Mouse (Mus musculus): ENCODE results near the gene Rprd1b. TPM values are rescaled to one million over a fixed set of nuclear protein-coding genes. Genes with fewer than 3 reads are reported as not detected.

Rprd1b gene
- polyA plus RNA-seq, 1 experiment from 2014 or later, result 30.0 TPM

DNA sequence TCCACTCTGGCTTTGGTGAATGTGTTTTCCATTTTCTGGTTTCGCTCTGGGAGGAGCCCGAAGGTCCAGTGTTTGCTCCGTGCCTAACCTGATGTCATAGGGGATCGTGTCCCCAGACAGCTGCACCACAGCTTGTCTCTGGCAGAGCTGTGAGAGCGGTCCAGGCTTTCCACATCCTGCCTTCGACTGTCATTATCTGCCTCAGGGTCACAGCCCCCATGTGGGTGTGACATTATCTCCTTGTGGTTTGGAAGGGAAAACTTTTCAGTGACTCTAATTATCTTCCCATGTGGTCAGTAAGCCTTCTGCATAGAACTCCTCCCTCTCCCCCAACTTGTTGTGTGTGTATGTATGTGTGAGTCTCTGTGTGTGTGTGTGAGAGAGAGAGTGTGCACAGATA, 77.3 kb downstream of the Rprd1b start:
- Histone ChIP-seq H3K4me3 (replicated peaks) (no peak overlapping the region), H3K9me3 (replicated peaks) (no peaks in the 10 kb centered on the region), H3K27ac (no peak overlapping the region), H3K36me3 (no peaks in the 10 kb centered on the region), H3K27me3 (peaks cover 14% of the 10 kb centered on the region), H3K4me2 (no peak overlapping the region), H3K9ac (no peak overlapping the region), H3K4me1 (replicated peaks) (peaks cover 33% of the 10 kb centered on the region)
- ATAC-seq (ENCODE audit: low read depth) (0 out of 2 replicates have a peak, but pooled peaks have one; percentile 34), DNase-seq (no peak)
- 47% methylated on average over 6 of the region's 6 CpGs for WGBS (ENCODE audit: insufficient replicate concordance)

DNA sequence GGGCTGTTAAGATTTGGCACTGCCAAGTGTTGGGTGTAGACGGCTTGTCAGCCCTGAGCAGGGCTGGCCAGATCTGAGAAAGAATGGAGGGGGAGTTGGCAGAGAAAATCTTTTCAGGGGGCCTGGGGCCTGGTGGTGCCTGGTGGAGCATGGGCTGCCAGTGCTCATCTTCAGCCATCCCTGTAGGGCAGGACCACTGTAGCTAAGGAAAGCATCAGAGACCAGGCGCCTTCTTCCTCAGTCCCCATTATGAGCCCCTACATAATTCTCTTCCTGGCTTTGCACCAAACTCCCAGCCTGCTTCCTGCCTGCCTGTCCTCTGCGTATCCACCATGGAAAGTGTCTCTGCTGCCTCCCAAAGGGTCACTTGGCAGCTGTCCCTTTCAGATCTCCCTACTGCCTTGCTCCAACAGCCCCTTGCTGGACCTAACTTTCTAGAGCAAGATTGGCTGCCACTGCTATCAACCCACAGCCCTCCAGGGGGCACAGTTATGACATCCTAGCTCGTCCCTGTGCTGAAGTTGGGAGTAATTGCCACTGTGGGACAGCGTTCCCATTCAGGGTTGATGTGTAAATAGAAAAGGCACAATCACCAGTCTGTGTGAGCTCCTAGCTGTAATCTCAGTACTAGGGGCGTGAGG, 78.8 kb downstream of the Rprd1b start:
- Histone ChIP-seq H3K4me2 (no peak overlapping the region), H3K27me3 (peaks cover 10% of the 10 kb centered on the region; the same call in 1 of the 2 replicates), H3K4me3 (replicated peaks) (no peak overlapping the region), H3K27ac (no peak overlapping the region), H3K9ac (no peak overlapping the region), H3K9me3 (replicated peaks) (no peaks in the 10 kb centered on the region), H3K4me1 (replicated peaks) (peaks cover 37% of the 10 kb centered on the region), H3K36me3 (no peaks in the 10 kb centered on the region)
- WGBS (ENCODE audit: insufficient replicate concordance), result 33% methylated on average over 6 of the region's 6 CpGs
- DNase-seq, result peak; percentile 44
- peak; percentile 66 for ATAC-seq (ENCODE audit: low read depth)

DNA sequence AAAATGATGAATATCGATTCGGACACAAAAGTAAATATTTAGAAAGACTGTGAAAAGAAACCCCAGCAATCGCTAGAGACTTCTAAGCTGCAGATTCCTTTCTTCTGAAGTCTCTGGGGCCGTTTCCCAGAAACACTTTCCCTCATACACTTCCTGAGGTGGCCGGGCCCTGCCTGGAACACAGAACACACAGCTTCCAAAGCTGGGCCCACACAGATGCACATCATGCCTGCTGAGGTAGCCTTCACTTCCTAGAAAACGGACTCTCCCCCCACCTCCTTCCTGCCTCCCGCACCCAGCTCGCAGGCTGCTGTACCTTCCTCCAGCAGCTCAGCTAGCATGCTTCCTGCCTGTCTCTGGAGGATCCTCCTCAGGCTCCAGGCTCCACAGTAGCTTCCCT, 81.2 kb downstream of the Rprd1b start:
- Histone ChIP-seq H3K27ac (peak overlapping the region; percentile 19; the same call in 1 of the 2 replicates), H3K9me3 (replicated peaks) (no peaks in the 10 kb centered on the region), H3K36me3 (no peaks in the 10 kb centered on the region), H3K9ac (peak overlapping the region; percentile 37; the same call in 1 of the 2 replicates), H3K27me3 (no peaks in the 10 kb centered on the region), H3K4me3 (replicated peaks) (no peak overlapping the region), H3K4me2 (no peak overlapping the region), H3K4me1 (replicated peaks) (peaks cover 60% of the 10 kb centered on the region)
- ATAC-seq (ENCODE audit: low read depth) (no peak), DNase-seq (no peak)
- WGBS (ENCODE audit: insufficient replicate concordance), result 33% methylated on average over 8 of the region's 8 CpGs

DNA sequence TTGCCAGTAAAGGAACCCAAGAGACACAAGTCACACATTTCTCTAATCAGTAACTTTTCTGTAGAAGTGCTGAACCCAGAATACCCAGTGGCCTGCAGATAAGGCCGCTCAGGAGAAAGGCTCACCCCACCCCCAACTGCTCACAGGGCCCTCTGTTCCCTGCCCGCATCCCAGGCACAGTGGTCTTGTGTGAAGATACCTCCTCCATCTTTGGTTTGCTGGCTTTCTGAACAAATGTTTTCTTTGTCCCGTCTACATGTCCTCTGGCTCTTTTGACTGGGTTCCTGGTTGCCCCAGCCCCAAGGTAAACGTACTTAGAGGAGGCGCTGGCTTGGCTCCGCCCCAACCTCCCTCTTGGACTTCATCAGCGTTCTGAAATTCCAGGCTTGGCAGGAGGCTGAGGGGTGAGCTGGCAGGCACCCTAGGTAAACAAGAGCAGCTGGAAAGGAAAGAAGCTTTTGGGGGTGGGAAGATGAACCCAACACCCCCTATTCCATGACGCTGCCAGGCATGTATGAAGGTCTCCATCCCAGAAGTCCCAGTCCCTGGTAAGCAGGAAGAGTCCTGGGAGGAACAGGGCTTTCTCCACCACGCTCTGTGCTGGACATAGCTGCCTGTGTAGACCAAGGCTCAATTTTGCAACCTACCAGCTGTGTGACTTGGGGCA, 85.4 kb downstream of the Rprd1b start:
- ATAC-seq (ENCODE audit: low read depth) (peak; percentile 88), DNase-seq (peak; percentile 69)
- Histone ChIP-seq H3K9ac (peak overlapping the region; percentile 50), H3K4me2 (peak overlapping the region; percentile 57), H3K4me3 (replicated peaks) (peak overlapping the region; percentile 22), H3K27ac (peak overlapping the region; percentile 90), H3K27me3 (no peaks in the 10 kb centered on the region), H3K9me3 (replicated peaks) (no peaks in the 10 kb centered on the region), H3K4me1 (replicated peaks) (peaks cover 75% of the 10 kb centered on the region), H3K36me3 (peaks cover 32% of the 10 kb centered on the region)
- 31% methylated on average over 9 of the region's 9 CpGs for WGBS (ENCODE audit: insufficient replicate concordance)

DNA sequence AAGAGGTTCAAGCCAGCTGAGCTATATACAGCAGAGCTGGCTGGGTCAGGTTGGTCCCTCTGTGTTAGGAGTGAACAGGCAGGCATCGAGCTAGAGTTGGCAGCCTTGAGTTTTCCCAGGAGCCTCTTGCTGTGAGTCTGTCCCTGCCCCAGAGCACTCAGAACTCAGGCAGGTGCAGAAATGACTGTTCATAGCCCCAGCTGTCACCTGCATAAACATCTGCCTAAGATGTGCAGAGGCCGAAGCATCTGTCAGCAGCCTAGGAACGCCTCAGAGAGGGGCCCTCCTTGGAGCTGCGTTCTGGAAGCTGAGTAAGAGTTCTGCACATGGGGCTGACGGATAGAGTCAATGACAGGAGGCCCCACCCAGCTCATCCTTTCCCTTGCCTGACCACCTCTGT, 86.6 kb downstream of the Rprd1b start:
- H3K27ac ChIP-seq, result peak overlapping the region; percentile 75
- no peak for DNase-seq
- H3K36me3 ChIP-seq, result peaks cover 44% of the 10 kb centered on the region
- no peak overlapping the region for H3K4me3 ChIP-seq (replicated peaks)
- WGBS (ENCODE audit: insufficient replicate concordance), result 61% methylated on average over 5 of the region's 5 CpGs
- no peaks in the 10 kb centered on the region for H3K9me3 ChIP-seq (replicated peaks)
- H3K4me1 ChIP-seq (replicated peaks), result peaks cover 78% of the 10 kb centered on the region
- ATAC-seq (ENCODE audit: low read depth), result no peak
- no peak overlapping the region for H3K4me2 ChIP-seq
- no peak overlapping the region for H3K9ac ChIP-seq
- H3K27me3 ChIP-seq, result no peaks in the 10 kb centered on the region

DNA sequence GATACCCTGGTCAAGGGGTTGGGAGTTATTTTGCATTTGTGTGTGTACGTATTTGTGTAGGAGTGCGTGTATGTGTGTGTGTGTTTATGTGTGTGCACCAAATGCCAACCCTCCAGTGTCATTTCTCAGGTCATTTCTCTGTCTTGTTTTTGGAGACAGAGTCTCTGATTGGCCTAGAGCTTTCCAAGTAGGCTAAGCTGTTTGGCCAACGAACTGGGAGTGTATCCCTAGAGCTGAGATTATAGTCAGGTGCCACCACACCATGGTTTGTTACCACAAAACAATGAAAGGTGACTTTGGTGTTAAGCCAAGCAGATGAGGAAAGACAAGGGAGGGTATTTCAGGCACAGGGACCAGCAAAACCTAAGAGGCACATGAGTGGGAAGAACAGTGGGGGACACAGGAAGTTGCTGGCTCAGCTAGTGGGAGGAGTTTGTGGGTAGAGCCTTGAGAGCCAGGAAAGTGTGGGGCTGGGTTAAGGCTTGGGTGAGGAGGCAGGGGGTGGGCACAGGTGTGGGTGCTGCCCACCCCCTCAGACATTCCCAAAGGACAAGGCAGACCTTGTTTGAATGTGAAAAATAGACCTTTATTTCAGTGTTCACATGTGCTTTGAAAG, 87.6 kb downstream of the Rprd1b start:
- no peak for DNase-seq
- Histone ChIP-seq H3K9ac (no peak overlapping the region; the same call in 1 of the 2 replicates), H3K4me2 (no peak overlapping the region), H3K4me1 (replicated peaks) (peaks cover 85% of the 10 kb centered on the region), H3K9me3 (replicated peaks) (no peaks in the 10 kb centered on the region), H3K4me3 (replicated peaks) (no peak overlapping the region), H3K36me3 (peaks cover 54% of the 10 kb centered on the region), H3K27ac (peak overlapping the region; percentile 55), H3K27me3 (no peaks in the 10 kb centered on the region)
- 83% methylated on average over 3 of the region's 3 CpGs for WGBS (ENCODE audit: insufficient replicate concordance)
- no peak for ATAC-seq (ENCODE audit: low read depth)

DNA sequence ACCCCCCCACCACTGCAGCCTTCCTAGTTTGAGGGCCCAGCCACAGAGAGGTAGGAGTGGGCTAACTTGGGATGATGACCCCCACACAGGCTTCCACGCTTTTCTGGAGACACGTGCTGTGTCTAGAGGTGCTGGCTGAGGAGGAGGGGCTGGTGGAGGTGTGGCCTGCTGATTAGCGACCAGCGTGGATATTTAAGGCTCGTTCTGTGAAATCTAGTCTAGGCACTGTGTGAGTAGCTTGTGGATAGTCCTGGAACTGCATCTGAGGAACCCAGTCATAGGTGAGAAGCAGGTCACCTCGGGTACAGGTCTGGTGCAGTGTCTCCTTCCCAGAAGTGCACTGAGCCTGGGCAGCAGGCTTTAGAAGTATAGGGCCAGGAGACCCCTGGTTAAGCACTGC, 88.4 kb downstream of the Rprd1b start:
- H3K4me2 ChIP-seq, result no peak overlapping the region
- H3K4me1 ChIP-seq (replicated peaks), result peaks cover 90% of the 10 kb centered on the region
- H3K27me3 ChIP-seq, result no peaks in the 10 kb centered on the region
- H3K27ac ChIP-seq, result peak overlapping the region; percentile 55
- no peak for ATAC-seq (ENCODE audit: low read depth)
- no peak overlapping the region for H3K9ac ChIP-seq
- H3K9me3 ChIP-seq (replicated peaks), result no peaks in the 10 kb centered on the region
- DNase-seq, result no peak
- 13% methylated on average over 6 of the region's 6 CpGs for WGBS (ENCODE audit: insufficient replicate concordance)
- H3K4me3 ChIP-seq (replicated peaks), result no peak overlapping the region
- peaks cover 61% of the 10 kb centered on the region for H3K36me3 ChIP-seq

DNA sequence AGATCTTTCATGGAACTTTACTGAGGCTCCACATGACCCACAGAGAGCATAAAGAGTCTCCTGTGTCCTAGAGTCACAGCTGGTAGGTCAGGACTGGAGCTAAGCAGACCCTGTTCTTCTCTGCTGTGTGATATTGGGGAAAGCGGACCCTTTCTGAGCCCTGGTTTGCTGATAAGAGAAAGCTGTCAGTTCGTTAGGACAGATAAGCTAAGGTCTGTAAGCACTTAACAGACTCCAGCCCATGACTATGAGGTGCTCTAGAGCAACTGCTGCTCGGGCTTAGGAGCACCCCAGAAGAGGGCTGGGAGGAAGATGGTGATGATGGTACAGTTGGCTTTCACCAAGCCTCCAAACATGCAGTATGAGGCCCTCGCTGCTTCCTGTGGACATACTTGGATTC, 90.8 kb downstream of the Rprd1b start:
- no peak overlapping the region for H3K4me3 ChIP-seq (replicated peaks)
- peak overlapping the region; percentile 32; the same call in 1 of the 2 replicates for H3K27ac ChIP-seq

DNA sequence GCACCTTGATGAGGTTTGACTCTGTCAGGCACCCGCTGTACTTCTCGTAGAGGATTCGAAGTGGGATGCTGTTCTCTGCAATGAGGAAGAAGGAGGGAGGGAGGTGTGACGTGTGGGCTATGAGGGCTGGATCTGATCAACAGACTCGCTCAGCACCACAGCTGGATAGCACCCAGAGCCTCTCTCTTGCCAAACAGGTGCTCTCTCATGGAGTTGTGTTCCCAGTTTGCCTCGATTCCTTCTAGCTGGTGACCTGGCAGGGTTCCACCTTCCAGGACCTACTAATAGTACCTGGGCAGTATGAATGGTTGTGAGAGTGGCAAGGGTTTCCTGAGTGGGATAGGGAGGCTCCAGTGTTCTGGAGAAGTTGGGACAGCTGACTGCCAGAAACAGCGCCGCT, 91.9 kb downstream of the Rprd1b start:
- no peaks in the 10 kb centered on the region for H3K9me3 ChIP-seq (replicated peaks)
- H3K4me2 ChIP-seq, result no peak overlapping the region
- WGBS (ENCODE audit: insufficient replicate concordance), result 85% methylated on average over 8 of the region's 8 CpGs
- H3K4me1 ChIP-seq (replicated peaks), result peaks cover 70% of the 10 kb centered on the region
- H3K27me3 ChIP-seq, result no peaks in the 10 kb centered on the region
- H3K27ac ChIP-seq, result no peak overlapping the region
- peaks cover 97% of the 10 kb centered on the region for H3K36me3 ChIP-seq
- no peak overlapping the region for H3K9ac ChIP-seq
- H3K4me3 ChIP-seq (replicated peaks), result no peak overlapping the region
- DNase-seq (no peak), ATAC-seq (ENCODE audit: low read depth) (no peak)

More for the DNA sequence above, 90.8 kb downstream of the Rprd1b start:
- ATAC-seq (ENCODE audit: low read depth) (peak; percentile 57), DNase-seq (no peak)
- peaks cover 79% of the 10 kb centered on the region for H3K4me1 ChIP-seq (replicated peaks)
- peaks cover 86% of the 10 kb centered on the region for H3K36me3 ChIP-seq
- H3K4me2 ChIP-seq, result no peak overlapping the region
- no peaks in the 10 kb centered on the region for H3K27me3 ChIP-seq
- 28% methylated on average over 4 of the region's 4 CpGs for WGBS (ENCODE audit: insufficient replicate concordance)
- 0 out of 2 replicates have a peak overlapping the region, but pooled peaks have one; percentile 11 for H3K9ac ChIP-seq
- H3K9me3 ChIP-seq (replicated peaks), result no peaks in the 10 kb centered on the region

DNA sequence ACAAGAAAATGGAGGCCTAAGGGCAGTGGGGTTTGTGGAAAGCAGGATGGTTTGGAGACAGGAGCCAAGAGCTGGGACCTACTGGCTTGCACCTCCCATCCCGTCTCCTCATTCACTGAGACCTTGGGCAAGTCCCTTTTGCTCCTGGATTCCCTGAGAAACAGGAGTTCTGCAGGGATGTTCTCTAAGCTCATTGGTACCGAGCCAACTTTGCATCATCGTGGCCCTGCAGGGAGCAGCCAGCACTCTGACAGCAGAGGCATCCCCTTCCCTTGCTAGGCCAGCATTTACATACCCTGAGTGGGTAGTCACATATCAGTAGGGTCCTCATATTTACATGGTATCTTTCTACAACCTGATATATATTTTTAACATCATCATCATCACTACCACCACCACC, 92.6 kb downstream of the Rprd1b start:
- H3K9me3 ChIP-seq (replicated peaks), result no peaks in the 10 kb centered on the region
- H3K4me2 ChIP-seq, result no peak overlapping the region
- WGBS (ENCODE audit: insufficient replicate concordance), result 93% methylated on average over 3 of the region's 3 CpGs
- peaks cover 100% of the 10 kb centered on the region for H3K36me3 ChIP-seq
- DNase-seq, result no peak
- no peaks in the 10 kb centered on the region for H3K27me3 ChIP-seq
- no peak overlapping the region for H3K9ac ChIP-seq
- H3K4me1 ChIP-seq (replicated peaks), result peaks cover 65% of the 10 kb centered on the region
- H3K4me3 ChIP-seq (replicated peaks), result no peak overlapping the region
- H3K27ac ChIP-seq, result no peak overlapping the region
- no peak for ATAC-seq (ENCODE audit: low read depth)

DNA sequence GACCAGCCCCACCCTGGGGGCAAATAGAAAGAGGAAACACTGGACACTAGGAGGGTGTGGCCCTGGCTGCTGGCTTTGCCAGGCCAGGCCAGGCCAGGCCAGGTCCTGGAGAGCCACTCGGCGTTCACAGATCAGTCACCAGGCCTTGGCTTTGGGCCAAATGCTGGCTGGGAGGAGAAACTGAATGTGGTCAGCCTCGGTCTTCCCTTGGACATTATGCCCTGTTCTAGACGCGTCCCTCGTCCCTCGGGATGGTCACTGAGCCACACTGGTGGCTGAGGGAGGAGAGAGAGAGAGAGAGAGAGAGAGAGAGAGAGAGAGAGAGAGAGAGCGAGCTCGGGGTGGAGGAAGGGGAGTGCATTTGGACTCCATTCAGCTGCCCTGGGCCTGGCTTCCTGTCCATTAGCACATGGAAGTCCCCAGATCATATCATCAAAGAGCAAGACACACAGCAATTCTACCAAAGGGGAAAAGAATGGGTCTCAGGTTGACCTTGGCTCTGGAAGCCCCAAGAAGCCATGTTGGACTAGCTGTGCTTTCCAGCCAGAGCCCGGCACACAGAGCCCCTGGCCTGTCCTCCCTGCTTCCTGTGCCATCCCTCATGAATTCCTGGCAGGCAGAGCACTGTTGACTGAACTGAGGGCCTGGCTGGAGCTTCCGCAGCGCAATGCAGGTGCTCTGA, 93.5 kb downstream of the Rprd1b start:
- 79% methylated on average over 12 of the region's 12 CpGs for WGBS (ENCODE audit: insufficient replicate concordance)
- ATAC-seq (ENCODE audit: low read depth), result peak; percentile 6; the same call in 1 of the 2 replicates
- no peak for DNase-seq
- Histone ChIP-seq H3K27ac (0 out of 2 replicates have a peak overlapping the region, but pooled peaks have one; percentile 27), H3K36me3 (peaks cover 100% of the 10 kb centered on the region), H3K4me1 (replicated peaks) (peaks cover 56% of the 10 kb centered on the region), H3K9ac (no peak overlapping the region), H3K9me3 (replicated peaks) (no peaks in the 10 kb centered on the region), H3K4me3 (replicated peaks) (no peak overlapping the region), H3K4me2 (no peak overlapping the region), H3K27me3 (no peaks in the 10 kb centered on the region)
